Mouse (Mus musculus) cortical plate, adult 2 months (tissue): ENCODE data around the gene Slc4a11. TPM values are rescaled to one million over a fixed set of nuclear protein-coding genes. Genes with fewer than 3 reads are reported as not detected.

Experiments
- H3K27ac ChIP-seq: fragments of 200-500 bp; 2 replicates; pipeline ENCODE4 v1.5.1; 2012; ENCODE audit warnings: low read length, control low read depth, inconsistent platforms; ENCODE audit not compliant: insufficient read depth
- H3K4me1 ChIP-seq: fragments of 200-500 bp; 2 replicates; pipeline ENCODE4 v1.6.1; 2011; ENCODE audit warnings: low read length; ENCODE audit not compliant: control insufficient read depth, insufficient read depth
- H3K4me3 ChIP-seq: fragments of 200-500 bp; 2 replicates; pipeline ENCODE4 v1.5.1; 2011; ENCODE audit warnings: mild to moderate bottlenecking, low read length, control low read depth; ENCODE audit not compliant: insufficient read depth
- CTCF ChIP-seq: fragments of 200-500 bp; IDR thresholded peaks from 2 replicates; pipeline ENCODE4 v1.5.1; 2011; ENCODE audit warnings: mild to moderate bottlenecking, control low read depth, low read length; ENCODE audit not compliant: insufficient read depth; ENCODE audit errors: extremely low read depth
- POLR2A ChIP-seq: fragments of 200-500 bp; IDR thresholded peaks from 2 replicates; pipeline ENCODE4 v1.6.1; 2011; ENCODE audit warnings: mild to moderate bottlenecking, low read length, control low read depth; ENCODE audit not compliant: insufficient read depth; ENCODE audit errors: extremely low read depth
- polyA plus RNA-seq: library from polyadenylated mRNA; depleted of rRNA; stranded (reverse); fragments of >200 nt; gene quantifications from 2 replicates; pipeline ENCODE4 v1.2.3, GENCODE M21; 2012; rRNA removed

Slc4a11 gene
- polyA plus RNA-seq, 1 experiment = 1.8 TPM

DNA sequence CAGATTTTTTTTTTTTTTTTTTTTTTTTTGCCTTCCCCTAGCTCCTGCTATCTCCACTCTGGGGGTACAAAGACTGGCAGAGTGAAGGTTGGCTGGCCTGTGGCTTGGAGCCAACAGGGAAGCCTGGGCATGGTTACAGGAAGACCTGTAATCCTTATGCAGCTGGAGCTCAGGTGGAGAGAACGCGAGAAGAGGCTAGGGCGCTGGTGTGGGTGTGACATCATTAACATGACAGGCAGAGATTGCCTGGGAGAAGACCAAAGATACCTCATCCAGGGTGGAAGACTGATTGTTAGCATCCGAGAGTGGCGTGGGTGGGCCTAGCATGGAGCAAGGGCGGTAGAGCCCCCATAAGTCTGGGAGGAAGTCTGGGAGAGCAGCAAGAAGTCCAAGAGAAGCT is 58.0 kb downstream of the Slc4a11 start:
- no peak overlapping the region for H3K27ac ChIP-seq
- peaks cover 6% of the 10 kb centered on the region; the same call in 1 of the 2 replicates for H3K4me1 ChIP-seq
- TF ChIP-seq POLR2A (no peak), CTCF (no peak)
- no peak overlapping the region for H3K4me3 ChIP-seq

DNA sequence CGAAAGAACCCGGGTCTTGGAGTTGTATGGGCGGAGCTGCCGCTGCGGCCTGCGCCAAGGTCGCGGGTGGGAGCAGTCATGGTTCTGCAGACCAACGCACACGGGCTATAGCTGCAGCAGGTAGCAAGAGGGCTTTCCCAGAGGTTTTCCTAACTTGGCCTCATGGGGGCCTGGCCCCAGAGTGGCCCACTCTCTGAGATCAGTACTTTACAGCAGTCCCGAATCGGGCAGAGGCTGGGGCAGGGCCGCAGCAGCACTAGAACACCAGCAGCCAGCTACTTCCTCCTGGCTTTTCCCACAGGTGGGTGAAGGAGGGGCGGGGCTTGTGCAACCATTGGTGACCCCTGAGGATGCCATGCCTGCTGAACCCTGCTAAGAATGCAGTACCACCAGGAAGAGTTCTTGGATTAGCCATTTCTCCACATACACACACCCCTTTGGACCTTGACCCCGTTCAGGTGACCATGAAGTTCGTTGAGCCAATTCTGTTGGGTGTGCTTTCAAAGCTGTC is 59.2 kb downstream of the Slc4a11 start:
- H3K4me3 ChIP-seq = no peak overlapping the region
- TF ChIP-seq POLR2A (no peak), CTCF (no peak)
- H3K4me1 ChIP-seq = peaks cover 6% of the 10 kb centered on the region; the same call in 1 of the 2 replicates
- no peak overlapping the region for H3K27ac ChIP-seq

GRCm38 (mm10) chr2:130635847-130636246 is 61.5 kb downstream of the Slc4a11 start:
- Histone ChIP-seq H3K27ac (peak overlapping the region; percentile 55; the same call in 1 of the 2 replicates), H3K4me3 (no peak overlapping the region), H3K4me1 (peaks cover 4% of the 10 kb centered on the region; the same call in 1 of the 2 replicates)
- TF ChIP-seq POLR2A (no peak), CTCF (no peak)

GRCm38 (mm10) chr2:130634739-130635411 is 62.4 kb downstream of the Slc4a11 start:
- H3K4me1 ChIP-seq = peaks cover 4% of the 10 kb centered on the region; the same call in 1 of the 2 replicates
- TF ChIP-seq POLR2A = no peak
- no peak for TF ChIP-seq CTCF
- 0 out of 2 replicates have a peak overlapping the region, but pooled peaks have one; percentile 9 for H3K4me3 ChIP-seq
- H3K27ac ChIP-seq = peak overlapping the region; percentile 79

Other genes starting within 250 kb of the Slc4a11 start
- gene Ptpra, start 247.2 kb downstream of the Slc4a11 start, polyA plus RNA-seq = 156 and 166 TPM in 2 replicates
- 86.9 and 99.1 TPM in 2 replicates for gene Mrps26, start 133.8 kb downstream of the Slc4a11 start, polyA plus RNA-seq
- 0.32 and 0.42 TPM in 2 replicates for gene Oxt, start 121.3 kb downstream of the Slc4a11 start, polyA plus RNA-seq
- gene Avp, start 115.0 kb downstream of the Slc4a11 start, polyA plus RNA-seq = 0.81 and 1.2 TPM in 2 replicates
- gene Fastkd5, start 67.5 kb downstream of the Slc4a11 start, polyA plus RNA-seq = 3.7 and 4.8 TPM in 2 replicates
- 11.0 and 11.3 TPM in 2 replicates for gene Ubox5, start 67.5 kb downstream of the Slc4a11 start, polyA plus RNA-seq
- gene Lzts3, start 54.7 kb downstream of the Slc4a11 start, polyA plus RNA-seq = 200 and 201 TPM in 2 replicates
- 102 and 109 TPM in 2 replicates for gene Ddrgk1, start 32.9 kb downstream of the Slc4a11 start, polyA plus RNA-seq
- gene Itpa, start 29.9 kb downstream of the Slc4a11 start, polyA plus RNA-seq = 64.5 TPM in 2 replicates
- 62.4 and 62.9 TPM in 2 replicates for gene 4930402H24Rik, start 208.9 kb upstream of the Slc4a11 start, polyA plus RNA-seq
- gene Atrn, start 209.0 kb upstream of the Slc4a11 start, polyA plus RNA-seq = 57.9 and 59.3 TPM in 2 replicates